Mouse (Mus musculus): ENCODE data around the gene Rabgap1l.
"Not testable (repeated sequence)": the region's sequence is repeated elsewhere in the genome, so short reads cannot be mapped to it uniquely, and the experiment has no call there.

Rabgap1l gene

DNA sequence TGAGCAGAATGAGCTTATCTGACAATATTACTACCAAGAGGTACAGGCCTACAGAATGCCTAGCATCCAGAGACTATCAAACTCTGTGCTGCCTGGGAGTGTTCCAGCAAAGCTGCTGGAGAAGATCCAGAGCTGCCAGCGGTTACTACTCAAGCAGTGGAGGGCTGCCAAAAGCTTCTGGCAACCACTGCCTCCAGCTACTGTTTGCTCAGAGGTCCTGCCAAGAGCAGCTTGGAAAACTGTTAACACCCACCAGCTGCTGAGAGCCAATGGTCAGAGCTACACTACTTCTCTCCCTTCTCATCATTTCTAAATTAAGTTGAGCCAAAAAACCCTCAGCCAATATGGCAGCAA is 99.9 kb downstream of the Rabgap1l start:
- DNase-seq (ENCODE audit: low read depth, low spot score): no peak

DNA sequence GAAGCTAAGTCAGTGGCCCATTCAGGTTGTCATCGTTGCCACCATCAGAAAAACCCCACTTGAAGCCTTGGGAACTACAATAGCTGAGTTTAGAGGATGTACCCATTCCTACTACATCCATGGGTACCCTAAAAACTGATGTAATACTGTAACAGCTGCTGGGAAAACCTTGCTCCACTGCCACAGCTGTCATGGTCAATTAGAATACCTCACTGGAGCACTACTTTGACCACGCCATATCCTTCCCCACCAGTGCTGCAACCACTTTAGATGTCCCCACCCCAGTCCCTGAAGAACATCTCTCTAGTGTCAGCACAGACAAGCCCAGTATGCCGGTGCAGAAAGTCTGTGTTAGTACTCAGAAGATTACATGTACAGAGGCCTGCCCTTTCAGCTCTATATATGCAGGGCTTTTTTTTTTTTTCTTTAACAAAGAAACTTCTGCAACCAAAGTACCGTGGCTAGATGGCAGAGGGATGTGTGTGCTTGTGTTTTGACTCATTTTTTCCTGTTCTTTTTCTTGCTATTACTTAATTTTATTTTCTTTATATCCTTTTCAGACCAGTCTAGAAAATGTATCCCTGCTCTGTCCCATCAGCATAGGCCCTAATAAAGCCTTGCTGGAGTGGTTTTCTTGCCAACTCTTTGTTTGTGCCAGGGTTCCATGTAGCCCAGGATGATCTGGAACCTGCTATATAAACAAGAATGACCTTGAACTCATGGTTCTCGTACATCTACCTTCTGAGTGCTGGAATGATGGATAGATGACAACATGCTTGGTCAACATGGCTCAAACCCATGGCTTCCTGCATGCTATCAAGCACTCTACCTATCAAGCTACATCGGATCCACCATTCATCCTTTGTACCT is 100.6 kb downstream of the Rabgap1l start:
- no peak for DNase-seq (ENCODE audit: low read depth, low spot score)

DNA sequence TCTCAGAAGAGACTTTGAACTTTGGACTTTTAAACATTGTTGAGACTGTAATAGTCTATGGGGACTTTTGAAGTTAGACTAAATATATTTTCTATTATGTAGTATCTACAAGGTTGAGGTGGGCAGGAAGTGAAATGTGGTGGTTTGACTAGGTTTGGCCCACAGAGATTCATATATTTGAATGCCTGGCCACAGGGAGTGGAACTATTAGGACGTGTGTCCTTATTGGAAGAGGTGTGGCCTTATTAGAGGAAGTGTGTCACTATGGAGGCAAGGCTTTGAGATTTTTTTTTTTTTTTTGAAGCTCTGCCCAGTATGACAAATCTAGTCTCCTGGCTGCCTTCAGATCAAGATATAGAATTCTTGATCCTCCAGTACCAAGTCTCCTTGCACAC is 101.8 kb downstream of the Rabgap1l start:
- DNase-seq (ENCODE audit: low read depth, low spot score): no peak

DNA sequence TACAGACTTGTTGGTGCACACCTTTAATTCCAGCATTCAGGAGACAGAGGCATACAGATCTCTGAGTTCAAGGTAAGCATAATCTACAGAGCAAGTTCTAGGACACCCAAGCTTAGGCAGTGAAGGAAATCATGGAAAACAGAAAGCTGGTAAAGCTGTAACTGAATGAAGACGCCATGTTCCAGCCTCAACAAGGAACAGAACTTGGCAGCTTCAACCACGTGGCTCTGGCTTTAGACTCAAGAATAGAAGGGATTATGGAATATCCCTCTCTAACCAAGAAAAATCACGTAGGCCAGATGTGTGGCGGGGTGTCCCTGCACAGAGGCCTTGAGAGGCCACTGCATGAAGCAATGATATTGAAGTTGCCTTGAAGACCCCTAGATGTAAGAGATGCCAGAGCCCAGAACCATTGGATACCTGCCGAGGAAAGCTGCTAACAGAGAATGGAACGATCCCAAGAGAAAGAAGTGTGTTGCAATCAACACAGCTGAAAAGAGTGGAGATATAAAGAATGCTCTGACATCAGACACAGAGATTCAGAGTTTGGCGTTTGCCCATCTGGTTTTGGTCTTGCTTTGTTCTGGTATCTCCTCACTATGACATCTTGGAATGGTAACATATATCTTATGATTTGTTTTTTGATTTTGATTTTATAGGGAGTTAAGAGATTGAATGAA is 102.4 kb downstream of the Rabgap1l start:
- no peak for DNase-seq (ENCODE audit: low read depth, low spot score)

DNA sequence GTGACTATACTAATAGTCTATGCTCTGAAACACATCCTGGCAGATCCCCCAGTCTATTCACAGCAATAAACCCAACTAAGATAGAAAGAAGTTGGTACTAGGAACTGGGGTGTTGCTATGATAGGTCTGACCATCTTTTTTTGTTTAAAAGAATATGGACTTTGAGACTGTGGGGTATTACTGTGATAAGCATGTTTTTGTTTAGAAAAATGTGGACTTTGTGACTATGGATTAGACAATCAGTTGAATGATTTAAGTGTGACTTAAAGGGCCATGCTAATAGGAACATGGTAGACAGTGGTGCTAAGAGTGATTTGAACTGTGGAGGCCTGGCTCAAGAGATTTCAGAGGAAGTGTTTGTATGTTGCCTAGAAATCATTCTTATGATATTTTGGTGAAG is 103.5 kb downstream of the Rabgap1l start:
- DNase-seq (ENCODE audit: low read depth, low spot score): no peak

DNA sequence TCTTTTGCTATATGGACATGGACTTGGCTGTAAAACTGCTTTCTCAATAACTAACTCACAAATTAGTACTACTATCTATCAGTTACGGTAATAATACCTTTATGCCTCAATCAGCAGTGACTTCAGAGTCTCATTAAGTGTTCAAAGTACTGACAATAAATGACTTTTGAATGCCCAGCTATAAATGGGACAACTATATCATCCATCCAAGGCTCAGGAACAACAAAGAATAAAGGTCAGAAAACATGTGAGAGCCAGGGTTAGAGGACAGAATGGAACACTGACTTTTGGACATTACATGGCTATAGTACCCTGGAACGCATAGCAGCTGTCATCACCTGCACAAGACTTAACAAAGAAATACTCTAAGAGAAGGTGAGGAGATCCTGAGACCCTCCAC is 108.8 kb downstream of the Rabgap1l start:
- DNase-seq (ENCODE audit: low read depth, low spot score): no peak

DNA sequence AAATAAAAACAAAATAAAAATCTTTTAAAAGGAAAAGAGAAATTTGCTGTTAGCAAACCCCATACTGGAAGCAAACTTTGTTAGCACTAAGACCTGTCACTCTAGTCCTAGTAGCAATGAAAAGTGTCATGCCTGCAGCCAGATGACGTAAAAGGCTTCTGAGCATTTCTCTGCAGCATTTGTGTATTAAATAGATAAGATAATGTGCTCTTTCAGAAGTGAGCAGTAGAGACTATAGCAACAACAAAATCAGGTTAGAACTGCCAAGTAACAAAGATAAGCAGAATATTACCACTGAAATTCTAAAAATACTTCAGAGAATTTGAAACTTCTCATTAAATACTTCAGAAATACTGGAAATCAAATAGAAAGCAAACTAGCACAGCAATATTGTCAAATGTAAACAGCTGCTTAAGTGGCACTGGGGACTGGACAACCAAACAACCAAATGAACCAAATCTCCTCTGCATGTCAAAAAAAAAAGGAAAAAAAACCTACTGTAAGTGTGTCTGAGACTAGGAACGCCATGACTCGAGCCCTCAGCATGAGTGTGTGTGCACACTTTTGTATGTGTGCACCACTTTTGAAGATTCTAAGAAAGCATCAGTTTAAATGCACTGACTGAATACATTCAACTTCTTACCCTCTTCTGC is 111.5 kb downstream of the Rabgap1l start:
- DNase-seq (ENCODE audit: low read depth, low spot score): no peak

DNA sequence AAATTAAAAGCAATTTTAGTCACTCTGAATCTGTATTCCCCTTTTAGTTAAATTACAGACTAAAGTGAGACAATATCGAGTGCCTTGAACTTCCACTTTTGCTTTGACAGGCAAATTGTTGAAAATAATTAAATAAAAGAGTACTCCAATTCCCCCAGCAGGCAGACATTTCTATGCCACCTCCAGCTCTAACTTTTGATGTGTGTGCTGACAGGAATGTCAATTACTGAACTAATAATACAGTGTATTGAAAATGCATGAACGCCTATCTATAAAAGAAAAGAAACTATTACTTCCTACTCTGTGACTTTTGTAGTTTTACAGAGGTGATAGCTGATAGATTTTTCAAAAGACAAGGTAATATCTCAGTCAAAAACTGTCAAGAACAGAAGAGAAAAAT is 118.2 kb downstream of the Rabgap1l start:
- DNase-seq (ENCODE audit: low read depth, low spot score): no peak

DNA sequence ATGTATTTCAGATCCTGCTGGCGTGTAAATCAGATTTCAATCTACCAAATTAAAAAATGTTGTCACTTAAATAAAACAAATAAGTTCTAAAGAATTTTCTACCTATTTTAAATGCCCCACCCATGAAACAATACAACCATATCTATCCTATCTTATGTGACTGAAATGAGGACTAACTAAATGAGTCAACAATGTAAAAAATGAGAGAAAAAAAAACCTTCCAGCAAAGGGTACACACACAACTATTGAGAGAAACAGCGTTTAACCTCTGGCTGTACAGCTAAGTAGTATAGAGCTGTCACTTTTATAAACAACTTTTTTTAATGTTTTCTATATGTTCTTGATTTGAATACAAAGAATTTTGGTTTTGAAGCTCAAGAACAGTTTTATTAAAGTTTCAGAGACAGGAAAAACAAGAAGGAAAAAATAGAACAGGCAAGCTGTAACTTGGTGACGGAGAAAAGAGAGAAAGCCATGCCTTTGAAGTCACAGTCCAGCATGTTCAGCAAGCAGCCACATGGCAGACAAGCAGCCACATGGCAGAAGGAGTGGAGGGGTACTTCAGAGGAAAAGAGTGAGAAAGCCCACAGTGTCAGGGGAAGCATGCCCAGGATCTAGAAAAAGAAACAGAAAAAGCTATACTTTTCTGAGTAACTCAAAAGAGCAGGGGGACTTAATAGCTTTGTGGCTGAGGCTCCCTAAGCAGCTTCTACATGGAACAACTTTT is 120.8 kb downstream of the Rabgap1l start:
- DNase-seq (ENCODE audit: low read depth, low spot score): no peak

DNA sequence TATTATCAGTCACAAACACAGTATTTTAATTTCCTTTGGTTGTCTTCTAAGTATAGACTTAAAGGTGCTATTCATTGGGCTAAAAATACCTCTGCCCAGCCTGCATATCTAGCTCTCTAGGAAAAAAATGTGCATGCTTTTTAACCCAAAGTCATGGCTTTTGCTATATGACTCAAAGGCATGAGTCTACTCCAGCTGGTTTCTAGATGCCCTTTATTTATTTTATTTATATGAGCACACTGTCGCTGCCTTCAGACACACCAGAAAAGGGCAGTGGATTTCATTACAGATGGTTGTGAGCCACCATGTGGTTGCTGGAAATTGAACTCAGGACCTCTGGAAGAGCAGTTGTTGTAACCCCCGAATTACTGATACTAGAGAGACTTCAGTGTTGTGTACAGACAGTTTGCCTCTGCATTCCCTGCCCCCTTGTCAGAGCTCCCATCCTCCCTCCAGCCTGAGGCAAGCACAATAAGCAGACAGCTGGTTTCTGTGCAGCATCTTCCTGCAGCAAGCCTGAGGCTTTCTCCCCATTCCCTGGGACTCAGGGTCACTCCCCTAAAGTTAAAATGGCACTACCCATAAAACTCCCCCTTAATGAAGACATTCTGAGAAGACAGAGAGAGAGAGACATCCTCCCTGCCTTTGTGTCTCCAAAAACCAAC is 137.1 kb downstream of the Rabgap1l start:
- no peak for DNase-seq (ENCODE audit: low read depth, low spot score)

DNA sequence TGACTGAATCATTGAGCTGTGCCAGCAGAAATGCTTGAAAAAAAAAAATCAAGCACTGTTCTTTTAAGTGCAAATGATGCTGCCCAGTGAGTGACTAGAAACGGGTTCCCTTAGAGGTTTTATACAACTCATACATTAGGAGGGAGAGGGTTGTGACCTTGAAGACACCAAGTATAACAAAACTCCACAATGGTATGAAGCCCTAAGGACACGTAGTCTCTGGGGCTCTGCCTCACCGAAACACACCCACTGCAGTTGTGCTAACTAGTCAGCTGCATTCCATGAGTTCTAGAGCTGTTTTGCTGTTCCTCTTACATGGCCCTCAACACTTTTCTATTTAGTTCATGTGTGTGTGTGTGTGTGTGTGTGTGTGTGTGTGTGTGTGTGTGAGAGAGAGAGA is 141.3 kb downstream of the Rabgap1l start:
- no peak for DNase-seq (ENCODE audit: low read depth, low spot score)

DNA sequence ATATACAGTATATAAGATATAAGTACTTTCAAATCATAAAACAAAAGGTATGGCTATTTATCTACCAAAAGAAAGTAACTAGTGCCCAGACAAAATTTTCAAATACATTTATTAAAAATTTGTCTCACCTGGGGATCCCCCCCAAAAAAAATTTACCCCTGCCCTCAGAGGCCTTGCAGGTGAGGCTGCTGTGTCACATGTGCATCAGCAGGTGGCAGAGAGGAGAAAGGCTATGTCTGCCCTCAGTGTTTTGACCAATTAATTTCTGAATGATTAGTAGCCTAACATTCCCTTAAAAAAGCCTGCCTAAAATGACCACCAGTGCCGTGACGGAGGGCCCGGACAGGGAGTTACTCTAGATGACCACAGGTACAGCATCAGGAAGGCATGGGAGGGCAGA is 147.6 kb downstream of the Rabgap1l start:
- no peak for DNase-seq (ENCODE audit: low read depth, low spot score)

DNA sequence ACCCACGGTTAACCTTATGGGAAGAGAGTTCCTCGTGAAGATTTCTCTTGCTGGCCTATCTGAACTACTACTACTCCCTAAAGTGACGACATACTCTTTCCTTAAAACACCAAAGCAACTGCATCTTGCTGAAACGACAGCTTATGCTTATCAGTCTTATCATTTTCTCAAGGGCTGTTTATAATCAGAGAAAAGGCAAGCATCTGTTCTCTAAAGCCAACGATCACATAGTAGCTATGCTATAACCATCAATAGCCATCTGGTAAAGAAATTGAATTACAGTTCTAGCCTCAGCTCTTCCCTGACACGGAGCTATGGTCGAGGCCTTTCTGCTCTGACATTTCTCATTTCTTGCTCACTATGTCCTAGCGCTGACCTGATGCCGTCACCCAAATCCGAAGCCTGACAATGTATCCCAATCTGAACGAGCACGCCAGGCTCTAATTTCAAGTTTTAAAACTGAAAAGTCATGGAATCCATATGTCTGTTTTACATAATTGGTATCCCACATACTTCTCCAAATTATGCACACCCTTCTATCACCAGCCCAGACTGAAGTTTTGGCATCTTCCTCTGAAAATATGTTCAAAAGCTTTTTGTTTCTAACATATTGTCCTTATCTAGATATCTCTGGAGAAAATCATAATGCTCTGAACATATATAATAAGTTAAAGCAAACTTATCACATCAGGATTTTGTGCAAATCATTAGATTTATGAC is 164.6 kb downstream of the Rabgap1l start:
- DNase-seq (ENCODE audit: low read depth, low spot score): no peak

DNA sequence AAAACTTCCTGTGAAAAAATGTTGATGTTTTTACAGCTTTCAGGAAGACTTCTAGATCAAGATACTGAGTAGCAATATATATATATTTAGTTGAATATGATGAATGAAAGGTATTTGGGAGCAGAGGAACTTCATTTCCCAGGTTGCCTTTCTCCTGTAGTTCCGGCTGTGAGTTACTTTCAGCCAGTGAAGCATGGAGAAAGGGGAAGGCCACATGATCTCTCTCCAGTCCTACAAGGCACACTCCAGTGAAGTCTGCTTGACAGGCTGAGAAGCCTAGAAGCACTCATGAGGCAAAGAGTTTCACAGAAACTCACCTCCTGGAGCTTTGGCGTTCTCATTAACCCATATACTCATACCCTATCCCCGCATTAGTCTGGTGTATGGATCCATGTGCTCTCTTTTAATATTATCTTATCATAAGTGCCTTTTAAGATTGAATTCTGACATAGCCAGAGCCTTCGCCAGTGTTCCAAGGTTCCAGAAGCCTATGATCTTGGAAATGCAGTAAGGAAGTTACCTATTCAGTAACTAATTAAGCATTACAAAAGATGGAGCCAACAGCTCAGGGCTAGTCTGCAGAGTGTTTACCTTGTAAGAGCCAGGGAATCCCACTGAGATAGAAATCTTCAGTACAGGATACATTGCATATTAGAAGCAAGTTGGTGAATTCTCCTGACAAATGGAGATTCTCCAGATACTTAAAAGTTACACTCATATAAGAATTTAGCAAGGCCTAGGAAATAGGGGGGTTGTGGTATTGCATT is 168.5 kb downstream of the Rabgap1l start:
- not testable (repeated sequence) for DNase-seq (ENCODE audit: low read depth, low spot score)

DNA sequence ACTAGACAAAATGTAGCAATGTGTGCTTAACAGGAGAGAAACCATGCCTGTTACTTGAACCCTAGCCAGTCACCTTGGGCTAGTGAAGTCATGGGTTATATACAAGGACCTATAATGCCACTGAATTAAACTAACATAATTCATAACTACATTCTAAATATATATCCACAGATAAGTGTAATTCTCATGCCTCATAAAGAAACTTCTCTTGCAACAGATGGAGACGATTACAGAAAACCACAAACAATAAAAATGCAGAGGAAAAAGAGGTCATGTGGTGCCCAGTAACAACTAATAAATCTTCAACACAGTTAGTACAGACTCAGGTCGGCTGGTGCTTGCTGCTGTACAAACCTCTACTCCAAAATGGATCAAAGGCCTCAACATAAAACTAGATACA is 174.8 kb downstream of the Rabgap1l start:
- DNase-seq (ENCODE audit: low read depth, low spot score): no peak

DNA sequence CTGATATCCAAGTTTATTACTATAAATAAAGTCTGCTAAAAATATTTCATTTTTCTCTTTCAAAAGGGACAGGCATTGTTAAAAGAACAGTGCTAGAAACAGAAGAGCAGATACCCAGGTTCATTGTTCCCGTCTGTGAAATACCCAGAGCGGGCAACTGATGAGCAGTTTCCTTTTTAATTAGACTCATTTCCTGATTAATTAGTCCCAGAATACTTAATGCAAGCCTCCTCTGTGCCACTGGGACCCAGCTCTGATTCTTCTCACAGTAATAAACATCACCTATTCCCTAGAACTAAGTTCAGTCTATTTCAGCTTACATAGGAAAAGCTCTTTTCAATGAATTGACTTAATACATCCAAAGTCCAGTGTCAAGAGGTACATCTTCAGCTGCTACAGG is 186.6 kb downstream of the Rabgap1l start:
- DNase-seq (ENCODE audit: low read depth, low spot score): no peak

DNA sequence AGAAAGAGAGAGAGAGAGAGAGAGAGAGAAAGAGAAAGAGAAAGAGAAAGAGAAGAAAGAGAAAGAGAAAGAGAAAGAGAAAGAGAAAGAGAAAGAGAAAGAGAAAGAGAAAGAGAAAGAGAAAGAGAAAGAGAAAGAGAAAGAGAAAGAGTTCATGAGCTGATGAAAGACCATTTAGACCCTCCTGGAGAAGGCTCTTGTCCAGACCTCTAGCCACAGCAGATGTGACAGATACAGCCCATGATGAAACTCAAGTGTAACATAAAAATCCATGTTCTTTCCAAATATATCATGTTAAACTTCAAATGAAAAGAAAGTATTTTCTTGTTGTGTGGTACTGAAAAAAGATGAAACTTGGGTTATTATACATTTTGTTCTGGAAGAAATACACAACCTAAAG is 189.7 kb downstream of the Rabgap1l start:
- DNase-seq (ENCODE audit: low read depth, low spot score): not testable (repeated sequence)

DNA sequence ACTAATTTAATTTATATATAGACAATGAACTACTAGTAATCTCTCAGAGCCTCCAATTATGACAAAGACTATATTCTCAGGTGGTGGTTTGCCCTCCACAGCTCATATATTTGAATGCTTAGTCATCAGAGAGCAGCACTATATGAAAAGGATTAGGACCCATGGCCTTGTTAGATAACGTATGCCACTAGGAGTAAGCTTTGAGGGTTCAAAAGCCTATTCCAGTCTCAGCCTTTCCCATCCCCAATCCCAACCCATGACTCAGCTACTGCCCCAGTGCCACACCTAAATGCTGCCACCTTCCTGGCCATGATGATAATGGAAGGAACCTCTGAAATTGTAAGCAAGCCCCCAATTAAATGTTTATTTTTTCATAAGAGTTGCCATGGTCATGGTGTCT is 195.6 kb downstream of the Rabgap1l start:
- DNase-seq (ENCODE audit: low read depth, low spot score): no peak

DNA sequence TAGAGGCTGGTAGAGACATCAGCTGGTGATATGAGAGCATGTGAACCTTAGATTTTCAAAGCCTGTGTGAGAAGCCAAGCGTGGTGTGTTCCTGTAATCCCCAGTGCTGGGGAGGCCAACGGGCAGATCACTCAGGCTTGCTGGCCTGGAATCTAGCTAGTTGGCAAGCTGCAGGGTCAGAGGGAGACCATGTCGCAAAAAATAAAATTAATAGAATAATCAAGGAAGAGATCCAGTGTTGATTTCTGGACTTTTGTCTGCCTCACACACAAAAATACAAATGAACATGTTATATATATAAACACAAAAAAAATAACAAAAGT is 196.1 kb downstream of the Rabgap1l start:
- no peak for DNase-seq (ENCODE audit: low read depth, low spot score)

DNA sequence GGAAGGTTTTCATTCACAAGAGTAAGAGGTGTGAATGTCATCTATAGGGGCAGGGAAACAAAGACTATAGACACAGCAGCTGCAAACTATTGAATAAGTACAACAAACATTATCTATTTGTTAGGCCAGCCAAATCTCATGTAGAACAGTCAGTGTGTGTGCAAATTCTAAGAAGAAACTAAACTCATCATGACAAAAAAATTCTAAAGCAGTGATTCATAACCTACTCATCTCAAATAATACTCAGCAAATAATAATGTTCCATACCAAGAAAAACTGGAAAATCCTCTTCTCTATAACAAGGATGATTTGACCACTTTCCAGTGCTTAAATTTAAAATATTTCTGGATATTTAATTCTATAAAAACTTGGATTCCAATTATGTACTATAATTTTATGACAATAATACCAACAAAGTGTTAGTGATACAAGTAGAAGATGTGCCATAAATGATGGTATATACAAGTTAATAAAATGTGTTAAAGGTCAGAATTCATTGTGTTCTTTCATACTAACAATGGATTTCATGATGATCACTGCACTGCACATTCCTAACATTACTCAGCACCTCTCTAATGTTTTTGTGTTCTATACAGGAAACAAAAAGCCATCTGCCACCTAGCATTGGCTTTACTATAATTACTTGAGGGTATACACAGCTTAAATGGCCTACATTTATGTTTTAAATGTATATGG is 196.6 kb downstream of the Rabgap1l start:
- DNase-seq (ENCODE audit: low read depth, low spot score): no peak

All from retina, adult 2 months (tissue).